Mouse (Mus musculus): ENCODE data around the gene Spdef. TPM values are rescaled to one million over a fixed set of nuclear protein-coding genes. Genes with fewer than 3 reads are reported as not detected.
A peak's percentile ranks its signal among the peaks of the same experiment; 100 is the strongest.

Gene Spdef
- polyA plus RNA-seq, 1 experiment from 2014 or later = 29.7 TPM

DNA sequence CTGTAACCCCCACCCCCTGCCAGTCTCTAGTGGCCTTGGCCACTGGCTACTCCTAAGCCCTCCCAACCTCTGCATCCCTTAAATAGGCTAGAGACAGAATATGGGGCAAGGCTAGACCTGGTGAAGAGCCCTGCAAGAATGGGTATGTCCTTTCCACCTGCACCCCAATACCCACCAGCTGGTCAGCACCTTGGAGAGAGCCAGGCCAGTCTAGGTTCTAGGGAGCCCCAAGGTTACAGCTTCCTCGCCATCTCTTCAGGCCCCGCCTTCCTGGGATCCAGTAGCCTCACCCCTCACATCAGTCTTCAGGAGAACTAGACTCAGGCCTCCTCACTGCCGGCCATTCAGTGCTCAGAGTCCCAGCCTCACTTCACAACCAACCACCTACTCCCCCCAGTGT is 4.4 kb downstream of the Spdef start:
- ATAC-seq (ENCODE audit: low FRiP score, low TSS enrichment) (no peak), DNase-seq (ENCODE audit: low spot score) (no peak)
- H3K27me3 ChIP-seq (ENCODE audit: control insufficient read depth, insufficient read depth, low read length) = no peaks in the 10 kb centered on the region
- WGBS = 14% methylated on average over 3 of the region's 3 CpGs
- TF ChIP-seq EP300 (optimal IDR thresholded peaks at IDR 0.05) (no peak), CTCF (IDR thresholded peaks at IDR 0.05; ENCODE audit: low read depth) (no peak)
- 0 out of 2 replicates have a peak, but pooled peaks cover 2% of the 10 kb centered on the region for H3K4me1 ChIP-seq (replicated peaks; ENCODE audit: control insufficient read depth, insufficient read depth)
- H3K36me3 ChIP-seq (ENCODE audit: control insufficient read depth, insufficient read depth, low read length) = 0 out of 2 replicates have a peak, but pooled peaks cover 2% of the 10 kb centered on the region
- H3K9me3 ChIP-seq (ENCODE audit: control insufficient read depth, low read length) = no peaks in the 10 kb centered on the region
- no peak overlapping the region for H3K9ac ChIP-seq (ENCODE audit: low read length)
- no peak overlapping the region for H3K27ac ChIP-seq (replicated peaks)
- no peak overlapping the region for H3K4me2 ChIP-seq (replicated peaks; ENCODE audit: low read depth)
- H3K4me3 ChIP-seq (ENCODE audit: low read depth, low read length) = no peak overlapping the region

DNA sequence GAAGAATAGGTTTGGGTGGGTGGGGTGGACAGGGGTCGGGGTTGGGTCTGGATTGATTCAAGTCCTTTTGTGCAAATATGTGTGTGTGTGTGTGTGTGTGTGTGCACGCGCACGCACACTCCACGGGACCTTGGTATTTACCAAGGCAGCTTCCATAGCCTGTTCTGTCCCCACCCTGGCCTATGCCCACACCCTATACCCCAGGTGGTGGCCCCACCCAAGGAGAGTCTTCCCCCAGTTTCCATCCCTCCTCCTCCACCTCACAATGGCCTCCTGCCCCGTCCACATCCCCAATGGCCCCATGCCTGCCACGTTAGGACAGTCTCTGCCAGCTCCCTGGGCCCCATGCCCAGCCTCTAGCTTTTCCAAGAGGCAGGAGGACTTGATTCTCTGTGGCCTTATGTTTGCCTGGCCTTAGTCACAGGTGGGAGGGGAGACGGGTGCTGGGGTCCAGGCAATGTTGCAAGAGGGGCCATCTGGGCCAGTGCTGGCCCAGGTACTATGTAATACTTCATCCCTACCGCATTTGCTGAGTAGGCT is 7.6 kb downstream of the Spdef start:
- Histone ChIP-seq H3K9me3 (ENCODE audit: control insufficient read depth, low read length) (no peaks in the 10 kb centered on the region), H3K36me3 (ENCODE audit: control insufficient read depth, insufficient read depth, low read length) (0 out of 2 replicates have a peak, but pooled peaks cover 2% of the 10 kb centered on the region), H3K4me2 (replicated peaks; ENCODE audit: low read depth) (no peak overlapping the region), H3K4me3 (ENCODE audit: low read depth, low read length) (no peak overlapping the region), H3K27me3 (ENCODE audit: control insufficient read depth, insufficient read depth, low read length) (no peaks in the 10 kb centered on the region), H3K4me1 (replicated peaks; ENCODE audit: control insufficient read depth, insufficient read depth) (no peaks in the 10 kb centered on the region), H3K9ac (ENCODE audit: low read length) (no peak overlapping the region), H3K27ac (replicated peaks) (no peak overlapping the region)
- DNase-seq (ENCODE audit: low spot score) (peak; percentile 61), ATAC-seq (ENCODE audit: low FRiP score, low TSS enrichment) (peak; percentile 41; the same call in 1 of the 2 replicates)
- TF ChIP-seq EP300 (optimal IDR thresholded peaks at IDR 0.05) = no peak
- TF ChIP-seq CTCF (IDR thresholded peaks at IDR 0.05; ENCODE audit: low read depth) = no peak
- WGBS = 62% methylated on average over 9 of the region's 9 CpGs

DNA sequence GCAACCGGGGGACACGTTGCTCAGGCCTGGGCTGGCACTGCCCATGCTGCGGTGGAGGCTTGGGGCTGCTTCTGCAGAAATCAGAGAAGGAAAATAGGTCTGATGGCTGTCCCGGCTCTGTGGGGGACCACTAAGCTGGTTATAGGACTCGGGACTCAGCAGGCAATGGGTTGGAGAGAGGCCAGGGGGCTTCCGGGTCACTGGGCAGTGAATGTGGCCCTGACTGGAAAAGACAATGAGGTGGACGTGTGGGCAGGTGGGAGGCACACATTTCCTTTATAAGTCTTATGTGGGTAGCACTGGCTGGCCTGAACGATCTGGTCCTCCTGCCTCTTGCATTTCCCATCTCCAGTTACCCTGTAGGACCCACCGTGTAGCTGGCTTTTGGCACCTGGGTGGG is 8.4 kb downstream of the Spdef start:
- no peak for TF ChIP-seq CTCF (IDR thresholded peaks at IDR 0.05; ENCODE audit: low read depth)
- TF ChIP-seq EP300 (optimal IDR thresholded peaks at IDR 0.05) = no peak
- no peak overlapping the region for H3K4me2 ChIP-seq (replicated peaks; ENCODE audit: low read depth)
- no peak overlapping the region for H3K4me3 ChIP-seq (ENCODE audit: low read depth, low read length)
- H3K4me1 ChIP-seq (replicated peaks; ENCODE audit: control insufficient read depth, insufficient read depth) = no peaks in the 10 kb centered on the region
- H3K9me3 ChIP-seq (ENCODE audit: control insufficient read depth, low read length) = no peaks in the 10 kb centered on the region
- no peaks in the 10 kb centered on the region for H3K27me3 ChIP-seq (ENCODE audit: control insufficient read depth, insufficient read depth, low read length)
- H3K9ac ChIP-seq (ENCODE audit: low read length) = no peak overlapping the region
- no peak overlapping the region for H3K27ac ChIP-seq (replicated peaks)
- 0 out of 2 replicates have a peak, but pooled peaks cover 2% of the 10 kb centered on the region for H3K36me3 ChIP-seq (ENCODE audit: control insufficient read depth, insufficient read depth, low read length)
- no peak for DNase-seq (ENCODE audit: low spot score)
- 62% methylated on average over 9 of the region's 9 CpGs for WGBS
- no peak for ATAC-seq (ENCODE audit: low FRiP score, low TSS enrichment)

DNA sequence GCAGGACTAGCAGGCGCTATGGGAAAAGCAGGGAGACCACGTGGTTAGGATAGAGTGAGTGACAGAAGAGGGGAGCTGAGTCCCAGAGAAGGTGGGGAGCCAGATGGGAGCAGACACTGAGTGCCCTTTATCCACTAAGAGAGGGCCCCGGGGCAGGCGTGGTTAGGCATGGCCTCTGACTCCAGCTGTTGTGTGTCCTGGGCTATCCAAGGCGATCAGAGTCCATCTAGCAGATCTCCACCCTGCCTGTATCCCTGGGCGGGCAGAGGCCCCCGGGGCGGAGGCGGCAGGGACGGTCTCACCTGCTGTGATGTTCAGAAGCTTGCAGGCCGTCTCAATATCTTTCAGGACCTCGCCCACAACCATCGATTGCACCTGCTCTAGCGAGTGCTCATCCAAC is 9.1 kb downstream of the Spdef start:
- no peaks in the 10 kb centered on the region for H3K9me3 ChIP-seq (ENCODE audit: control insufficient read depth, low read length)
- H3K4me2 ChIP-seq (replicated peaks; ENCODE audit: low read depth) = no peak overlapping the region
- no peak for DNase-seq (ENCODE audit: low spot score)
- TF ChIP-seq EP300 (optimal IDR thresholded peaks at IDR 0.05) (no peak), CTCF (IDR thresholded peaks at IDR 0.05; ENCODE audit: low read depth) (no peak)
- 0 out of 2 replicates have a peak, but pooled peaks cover 2% of the 10 kb centered on the region for H3K36me3 ChIP-seq (ENCODE audit: control insufficient read depth, insufficient read depth, low read length)
- H3K4me3 ChIP-seq (ENCODE audit: low read depth, low read length) = no peak overlapping the region
- no peak overlapping the region for H3K9ac ChIP-seq (ENCODE audit: low read length)
- WGBS = 64% methylated on average over 14 of the region's 14 CpGs
- H3K27me3 ChIP-seq (ENCODE audit: control insufficient read depth, insufficient read depth, low read length) = no peaks in the 10 kb centered on the region
- no peak overlapping the region for H3K27ac ChIP-seq (replicated peaks)
- no peak for ATAC-seq (ENCODE audit: low FRiP score, low TSS enrichment)
- no peaks in the 10 kb centered on the region for H3K4me1 ChIP-seq (replicated peaks; ENCODE audit: control insufficient read depth, insufficient read depth)

DNA sequence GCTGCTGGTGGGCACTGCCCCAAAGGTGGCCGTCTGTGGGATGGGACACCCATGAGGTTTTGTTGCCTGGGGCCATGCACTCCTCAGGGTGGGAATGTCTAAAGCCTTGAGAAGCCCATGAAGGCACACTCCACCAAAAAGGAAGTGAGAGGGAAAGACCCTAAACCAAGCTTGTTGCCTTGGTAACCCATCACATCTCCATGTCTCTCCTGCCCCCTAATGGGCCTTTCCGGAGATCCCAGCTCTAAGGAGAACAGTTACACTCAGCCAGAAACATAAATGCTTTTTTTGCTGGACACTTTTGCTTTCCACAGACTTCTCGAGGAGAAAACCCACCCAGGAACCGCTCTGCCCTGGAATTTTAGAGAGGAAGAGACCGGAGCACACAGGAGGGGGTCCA is 10.5 kb downstream of the Spdef start:
- ATAC-seq (ENCODE audit: low FRiP score, low TSS enrichment) (no peak), DNase-seq (ENCODE audit: low spot score) (no peak)
- TF ChIP-seq EP300 (optimal IDR thresholded peaks at IDR 0.05) (no peak), CTCF (IDR thresholded peaks at IDR 0.05; ENCODE audit: low read depth) (peak; percentile 51)
- Histone ChIP-seq H3K4me3 (ENCODE audit: low read depth, low read length) (no peak overlapping the region), H3K9me3 (ENCODE audit: control insufficient read depth, low read length) (no peaks in the 10 kb centered on the region), H3K4me1 (replicated peaks; ENCODE audit: control insufficient read depth, insufficient read depth) (no peaks in the 10 kb centered on the region), H3K36me3 (ENCODE audit: control insufficient read depth, insufficient read depth, low read length) (0 out of 2 replicates have a peak, but pooled peaks cover 2% of the 10 kb centered on the region), H3K27ac (replicated peaks) (no peak overlapping the region), H3K4me2 (replicated peaks; ENCODE audit: low read depth) (no peak overlapping the region), H3K9ac (ENCODE audit: low read length) (no peak overlapping the region), H3K27me3 (ENCODE audit: control insufficient read depth, insufficient read depth, low read length) (no peaks in the 10 kb centered on the region)
- WGBS = 59% methylated on average over 5 of the region's 5 CpGs

DNA sequence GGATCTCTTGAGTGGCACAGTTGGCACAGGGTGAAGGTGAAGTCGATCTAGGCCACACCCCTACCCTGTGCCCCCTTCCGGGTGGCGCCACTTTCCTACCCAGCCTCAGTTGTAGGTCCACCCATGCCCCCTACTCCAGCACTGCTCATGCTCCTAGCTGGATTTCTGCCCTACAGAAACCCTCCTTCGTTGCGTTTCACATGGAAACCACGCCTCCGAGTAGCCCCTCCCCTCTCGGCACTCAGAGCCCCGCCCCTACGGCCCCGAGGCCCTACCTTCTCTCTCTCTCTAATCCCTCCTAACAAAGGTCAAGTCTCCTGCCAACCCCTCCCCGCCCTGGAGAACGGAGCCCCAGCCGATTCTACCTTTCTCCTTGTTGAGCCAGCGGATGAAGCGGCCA is 12.0 kb downstream of the Spdef start:
- Histone ChIP-seq H3K9ac (ENCODE audit: low read length) (peak overlapping the region; percentile 31; the same call in 1 of the 2 replicates), H3K27me3 (ENCODE audit: control insufficient read depth, insufficient read depth, low read length) (no peaks in the 10 kb centered on the region), H3K27ac (replicated peaks) (no peak overlapping the region), H3K4me2 (replicated peaks; ENCODE audit: low read depth) (peak overlapping the region; percentile 29), H3K9me3 (ENCODE audit: control insufficient read depth, low read length) (no peaks in the 10 kb centered on the region), H3K36me3 (ENCODE audit: control insufficient read depth, insufficient read depth, low read length) (0 out of 2 replicates have a peak, but pooled peaks cover 2% of the 10 kb centered on the region), H3K4me1 (replicated peaks; ENCODE audit: control insufficient read depth, insufficient read depth) (no peaks in the 10 kb centered on the region), H3K4me3 (ENCODE audit: low read depth, low read length) (peak overlapping the region; percentile 10; the same call in 1 of the 2 replicates)
- WGBS = 5% methylated on average over 16 of the region's 16 CpGs
- DNase-seq (ENCODE audit: low spot score) (peak; percentile 78), ATAC-seq (ENCODE audit: low FRiP score, low TSS enrichment) (peak; percentile 30; the same call in 1 of the 2 replicates)
- TF ChIP-seq EP300 (optimal IDR thresholded peaks at IDR 0.05) = no peak
- no peak for TF ChIP-seq CTCF (IDR thresholded peaks at IDR 0.05; ENCODE audit: low read depth)

All from stomach, postnatal 0 days (tissue).